Mouse (Mus musculus) intestine, embryonic 16.5 days (tissue): ENCODE results near the gene Parvg. TPM values are rescaled to one million over a fixed set of nuclear protein-coding genes. Genes with fewer than 3 reads are reported as not detected.
A peak's percentile ranks its signal among the peaks of the same experiment; 100 is the strongest.

Source experiments
- ATAC-seq: fragments of 200-750 bp; cut with Nextera tagmentation; 2 replicates; pipeline ENCODE4 v1.8.0; 2017; ENCODE audit warnings: moderate TSS enrichment, moderate library complexity
- H3K27ac ChIP-seq: fragments of 300-500 bp; sonication (generic); 2 replicates; pipeline ENCODE4 v1.5.1; 2014; ENCODE audit warnings: mild to moderate bottlenecking, low read length
- H3K27me3 ChIP-seq: fragments of 300-500 bp; sonication (generic); replicated peaks from 2 replicates; pipeline ENCODE4 v1.6.1; 2014; ENCODE audit warnings: low read length, control low read depth, mixed read lengths; ENCODE audit not compliant: control insufficient read depth, insufficient read depth
- H3K36me3 ChIP-seq: fragments of 300-500 bp; sonication (generic); 2 replicates; pipeline ENCODE4 v1.6.1; 2014; ENCODE audit warnings: low read length, control low read depth; ENCODE audit not compliant: control insufficient read depth, insufficient read depth
- H3K4me1 ChIP-seq: fragments of 300-500 bp; sonication (generic); 2 replicates; pipeline ENCODE4 v1.6.1; 2014; ENCODE audit warnings: low read length, control low read depth, mixed read lengths; ENCODE audit not compliant: control insufficient read depth, insufficient read depth
- H3K4me2 ChIP-seq: fragments of 300-500 bp; sonication (generic); 2 replicates; pipeline ENCODE4 v1.6.1; 2014; ENCODE audit warnings: low read depth, low read length, control low read depth
- H3K4me3 ChIP-seq: fragments of 300-500 bp; sonication (generic); 2 replicates; pipeline ENCODE4 v1.5.1; 2014; ENCODE audit warnings: mild to moderate bottlenecking, low read length
- H3K9ac ChIP-seq: fragments of 300-500 bp; sonication (generic); 2 replicates; pipeline ENCODE4 v1.6.1; 2014; ENCODE audit warnings: low read depth, low read length
- H3K9me3 ChIP-seq: fragments of 300-500 bp; sonication (generic); 2 replicates; pipeline ENCODE4 v1.6.1; 2016; ENCODE audit warnings: low read length, control low read depth; ENCODE audit not compliant: control insufficient read depth
- WGBS: fragments of 180-500 bp; shearing (Covaris S2); extraction: QIAGEN DNeasy Blood & Tissue Kit; methylation state at CpG from one replicate; pipeline ENCODE4 v1.1.7; 2014; 5-methylcytosine and 5-hydroxymethylcytosine counted together
- polyA plus RNA-seq: library from polyadenylated mRNA; unstranded; fragments of >200 nt; fragmentation: Nextera tagmentation; extraction: Ambion mirVana; gene quantifications from 2 replicates; pipeline ENCODE4 v1.2.1, GENCODE M21; 2015

Gene Parvg
- polyA plus RNA-seq, 1 experiment from 2014 or later = 3.2 TPM

DNA sequence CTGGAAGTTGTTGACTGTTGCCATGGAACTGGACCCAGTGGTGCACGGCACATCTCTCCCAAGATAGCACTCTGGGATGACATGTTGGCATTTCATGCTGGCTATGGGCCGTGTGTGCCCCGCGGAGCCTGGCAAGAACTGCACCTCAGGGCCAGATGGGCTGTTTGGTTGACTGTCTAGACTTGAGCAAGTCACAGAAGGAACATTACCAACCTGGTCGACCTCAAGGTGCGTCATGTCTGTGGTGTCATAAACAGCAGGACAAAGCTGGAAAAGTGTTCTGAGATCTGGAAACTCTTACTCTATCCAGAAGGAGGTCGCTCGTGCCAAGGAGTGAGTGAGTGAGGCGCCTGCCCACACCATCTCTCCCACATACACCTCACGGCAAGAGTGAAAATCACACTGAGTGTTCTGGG lies 42.8 kb downstream of the Parvg start:
- Histone ChIP-seq H3K4me1 (no peaks in the 10 kb centered on the region), H3K27ac (no peak overlapping the region), H3K4me2 (no peak overlapping the region), H3K4me3 (no peak overlapping the region), H3K9ac (no peak overlapping the region), H3K36me3 (no peaks in the 10 kb centered on the region), H3K27me3 (no peaks in the 10 kb centered on the region), H3K9me3 (no peaks in the 10 kb centered on the region)
- ATAC-seq = no peak
- WGBS = 84% methylated on average over 10 of the region's 10 CpGs

DNA sequence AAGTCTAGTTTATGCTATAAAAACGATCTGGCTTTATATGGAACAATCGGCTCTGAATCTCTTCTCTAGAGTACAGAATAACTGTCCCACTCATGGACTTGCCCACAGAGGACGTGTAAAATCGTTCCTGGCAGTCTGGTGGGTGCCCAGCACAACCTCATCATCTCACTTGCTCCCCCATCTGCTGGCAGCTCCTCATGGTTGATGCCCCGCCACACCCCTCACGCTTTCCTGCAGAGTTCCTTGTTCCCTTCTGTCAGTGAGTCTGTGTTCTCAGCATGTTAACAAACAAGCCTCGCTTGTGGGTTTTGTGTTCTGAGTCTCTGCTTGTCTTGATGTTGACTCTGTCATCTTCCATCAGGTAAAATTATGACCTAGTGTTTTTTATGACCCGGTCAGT lies 43.6 kb downstream of the Parvg start:
- H3K4me3 ChIP-seq = no peak overlapping the region
- H3K36me3 ChIP-seq = no peaks in the 10 kb centered on the region
- WGBS = 79% methylated on average over 8 of the region's 8 CpGs
- no peaks in the 10 kb centered on the region for H3K4me1 ChIP-seq
- H3K4me2 ChIP-seq = no peak overlapping the region
- no peaks in the 10 kb centered on the region for H3K27me3 ChIP-seq
- no peak for ATAC-seq
- no peaks in the 10 kb centered on the region for H3K9me3 ChIP-seq
- H3K9ac ChIP-seq = no peak overlapping the region
- H3K27ac ChIP-seq = no peak overlapping the region

DNA sequence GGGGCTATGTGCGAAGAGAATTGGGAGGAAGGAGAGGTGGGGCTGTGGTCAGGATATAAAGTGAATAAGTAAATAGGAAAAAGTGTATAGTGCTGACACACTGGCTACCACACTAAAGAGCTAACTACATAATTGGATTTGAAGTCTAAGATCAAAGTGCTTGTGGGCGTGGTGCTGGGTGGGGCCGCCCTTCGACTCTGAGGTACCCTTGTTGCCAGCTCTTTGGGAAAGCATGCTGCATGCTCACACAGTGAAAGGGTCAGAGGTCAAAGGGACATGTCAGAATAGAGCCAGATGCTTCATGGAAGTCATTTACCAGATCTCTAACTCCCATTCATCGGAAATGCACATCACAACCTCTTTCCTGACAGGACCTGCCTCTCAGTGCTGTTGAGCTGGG lies 49.0 kb downstream of the Parvg start:
- Histone ChIP-seq H3K4me2 (no peak overlapping the region), H3K4me1 (no peaks in the 10 kb centered on the region), H3K9ac (no peak overlapping the region), H3K36me3 (no peaks in the 10 kb centered on the region), H3K27me3 (no peaks in the 10 kb centered on the region), H3K4me3 (no peak overlapping the region), H3K27ac (no peak overlapping the region), H3K9me3 (peaks cover 9% of the 10 kb centered on the region; the same call in 1 of the 2 replicates)
- 56% methylated on average over 5 of the region's 5 CpGs for WGBS
- peak; percentile 85 for ATAC-seq

DNA sequence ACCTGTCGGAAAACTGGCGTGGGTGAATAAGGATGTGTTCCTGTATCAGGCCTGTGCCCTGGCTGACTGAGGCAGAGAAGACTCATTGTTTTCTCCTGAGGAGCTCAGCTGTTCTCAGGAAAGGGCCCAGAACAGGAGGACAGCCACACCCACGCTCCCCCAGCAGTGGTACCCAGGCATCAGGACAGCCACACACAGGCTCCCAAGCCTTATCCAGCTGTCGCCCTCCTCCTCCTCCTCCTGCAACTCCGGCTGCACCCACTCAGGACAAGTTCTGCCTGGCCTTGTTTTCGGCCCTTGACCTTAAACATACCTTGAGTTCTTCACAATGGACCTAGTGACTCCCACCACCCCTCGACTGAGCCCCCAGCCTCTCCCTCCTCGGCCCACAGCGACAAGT lies 54.9 kb downstream of the Parvg start:
- H3K27ac ChIP-seq = no peak overlapping the region
- 84% methylated on average over 9 of the region's 9 CpGs for WGBS
- H3K4me2 ChIP-seq = no peak overlapping the region
- no peak overlapping the region for H3K9ac ChIP-seq
- H3K27me3 ChIP-seq = no peaks in the 10 kb centered on the region
- peaks cover 6% of the 10 kb centered on the region; the same call in 1 of the 2 replicates for H3K4me1 ChIP-seq
- no peak overlapping the region for H3K4me3 ChIP-seq
- ATAC-seq = no peak
- H3K36me3 ChIP-seq = no peaks in the 10 kb centered on the region
- H3K9me3 ChIP-seq = peaks cover 9% of the 10 kb centered on the region; the same call in 1 of the 2 replicates

DNA sequence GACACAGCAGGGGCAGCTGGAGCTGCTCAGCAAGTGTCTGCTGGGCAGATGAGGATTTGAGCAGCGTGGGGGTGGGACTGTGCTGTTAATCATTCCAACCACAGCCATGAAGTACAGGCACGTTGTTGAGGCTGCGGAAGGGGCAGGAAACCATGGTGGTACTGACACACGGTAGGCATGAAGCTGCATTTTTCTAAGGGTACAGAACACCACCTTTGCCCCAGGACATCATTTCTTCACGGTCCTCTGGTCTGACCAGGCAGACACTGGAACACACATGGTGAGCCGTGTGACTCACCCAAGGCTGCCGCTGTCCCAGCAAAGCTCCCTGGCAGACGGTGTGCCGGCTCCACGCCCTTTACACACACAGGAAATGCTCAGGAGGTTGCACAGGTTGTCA lies 56.4 kb downstream of the Parvg start:
- H3K4me3 ChIP-seq = no peak overlapping the region
- H3K4me1 ChIP-seq = peaks cover 6% of the 10 kb centered on the region; the same call in 1 of the 2 replicates
- no peaks in the 10 kb centered on the region for H3K36me3 ChIP-seq
- peak; percentile 78 for ATAC-seq
- no peak overlapping the region for H3K4me2 ChIP-seq
- H3K9me3 ChIP-seq = peaks cover 4% of the 10 kb centered on the region; the same call in 1 of the 2 replicates
- WGBS = 44% methylated on average over 10 of the region's 10 CpGs
- H3K9ac ChIP-seq = no peak overlapping the region
- peak overlapping the region; percentile 4 for H3K27ac ChIP-seq
- no peaks in the 10 kb centered on the region for H3K27me3 ChIP-seq

DNA sequence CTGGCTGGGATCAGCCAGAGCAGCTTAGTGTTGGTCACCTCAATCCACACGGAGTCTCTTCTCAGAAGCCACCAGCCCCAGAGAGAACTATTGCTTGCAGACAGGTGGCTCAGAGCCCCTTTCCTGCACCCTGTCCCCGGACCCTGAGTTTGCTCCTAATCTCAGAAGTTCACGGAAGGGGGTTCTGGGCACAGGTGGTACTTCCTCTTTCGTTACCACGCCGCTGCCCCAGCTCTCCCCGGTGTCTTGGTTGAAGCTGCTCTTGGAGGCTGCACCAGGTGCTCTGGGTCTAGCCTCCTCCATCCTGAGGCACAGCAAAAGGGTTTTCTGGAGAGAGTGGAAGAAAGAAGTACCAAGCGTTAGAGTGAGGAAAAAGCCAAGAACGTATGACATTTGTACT lies 60.2 kb downstream of the Parvg start:
- H3K4me1 ChIP-seq = peaks cover 6% of the 10 kb centered on the region; the same call in 1 of the 2 replicates
- H3K27ac ChIP-seq = no peak overlapping the region
- H3K4me3 ChIP-seq = no peak overlapping the region
- H3K9me3 ChIP-seq = peaks cover 12% of the 10 kb centered on the region; the same call in 1 of the 2 replicates
- H3K9ac ChIP-seq = no peak overlapping the region
- 90% methylated on average over 9 of the region's 9 CpGs for WGBS
- no peaks in the 10 kb centered on the region for H3K36me3 ChIP-seq
- no peak for ATAC-seq
- H3K27me3 ChIP-seq = no peaks in the 10 kb centered on the region
- H3K4me2 ChIP-seq = no peak overlapping the region

DNA sequence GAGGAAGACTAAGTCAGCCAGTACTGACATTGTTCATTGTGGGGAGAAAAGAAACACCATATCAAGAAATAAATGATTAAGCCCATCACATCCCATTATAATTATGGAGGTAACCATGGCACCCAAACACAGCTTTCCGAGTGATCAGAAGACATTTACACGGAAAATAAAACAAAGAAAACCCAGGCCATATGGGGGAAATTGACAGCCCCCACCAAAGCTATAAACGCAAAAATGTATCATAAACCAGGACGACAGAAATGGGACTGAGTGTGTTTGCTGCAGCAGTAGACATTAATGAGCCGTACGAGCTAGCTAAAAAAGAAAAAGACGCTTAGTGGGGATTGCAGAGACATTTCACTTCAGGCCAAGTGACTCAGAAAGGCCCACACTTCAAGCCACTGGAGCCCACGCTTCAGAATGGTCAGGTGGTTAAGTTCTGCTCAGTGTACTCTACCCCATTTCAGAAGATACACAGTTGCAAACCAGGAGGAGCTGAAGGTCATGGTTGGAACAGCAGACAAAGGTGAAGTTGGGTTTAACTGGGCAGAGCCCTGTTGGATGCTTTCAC lies 62.3 kb downstream of the Parvg start:
- no peaks in the 10 kb centered on the region for H3K4me1 ChIP-seq
- H3K4me2 ChIP-seq = no peak overlapping the region
- 79% methylated on average over 8 of the region's 8 CpGs for WGBS
- H3K27ac ChIP-seq = no peak overlapping the region
- no peak overlapping the region for H3K9ac ChIP-seq
- no peaks in the 10 kb centered on the region for H3K36me3 ChIP-seq
- no peak overlapping the region for H3K4me3 ChIP-seq
- ATAC-seq = no peak
- H3K27me3 ChIP-seq = no peaks in the 10 kb centered on the region
- peaks cover 12% of the 10 kb centered on the region; the same call in 1 of the 2 replicates for H3K9me3 ChIP-seq

DNA sequence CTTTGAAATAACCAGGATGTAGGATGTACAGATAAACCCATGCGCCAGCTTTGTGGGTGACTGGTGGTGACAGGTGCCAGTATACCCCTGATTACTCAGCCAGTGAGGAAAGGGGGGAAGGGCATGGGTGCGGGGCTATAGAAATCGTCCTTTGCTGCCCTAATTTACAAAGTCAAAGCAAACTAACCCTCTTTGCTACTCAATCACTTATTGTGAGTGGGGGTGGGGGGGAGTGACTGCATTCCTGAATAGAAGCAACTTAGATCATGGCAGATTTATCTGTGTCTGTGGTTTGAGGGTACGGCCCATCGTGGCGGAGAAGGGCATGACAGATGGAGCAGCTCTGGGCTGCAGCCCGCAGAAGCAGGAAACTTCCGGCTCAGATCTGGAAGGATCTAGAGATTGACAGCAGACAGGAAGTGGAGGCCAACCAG lies 64.9 kb downstream of the Parvg start:
- no peak overlapping the region for H3K27ac ChIP-seq
- no peak overlapping the region for H3K9ac ChIP-seq
- peaks cover 12% of the 10 kb centered on the region; the same call in 1 of the 2 replicates for H3K9me3 ChIP-seq
- H3K4me1 ChIP-seq = no peaks in the 10 kb centered on the region
- H3K4me2 ChIP-seq = no peak overlapping the region
- H3K27me3 ChIP-seq = no peaks in the 10 kb centered on the region
- no peaks in the 10 kb centered on the region for H3K36me3 ChIP-seq
- ATAC-seq = no peak
- H3K4me3 ChIP-seq = no peak overlapping the region
- 88% methylated on average over 8 of the region's 8 CpGs for WGBS

DNA sequence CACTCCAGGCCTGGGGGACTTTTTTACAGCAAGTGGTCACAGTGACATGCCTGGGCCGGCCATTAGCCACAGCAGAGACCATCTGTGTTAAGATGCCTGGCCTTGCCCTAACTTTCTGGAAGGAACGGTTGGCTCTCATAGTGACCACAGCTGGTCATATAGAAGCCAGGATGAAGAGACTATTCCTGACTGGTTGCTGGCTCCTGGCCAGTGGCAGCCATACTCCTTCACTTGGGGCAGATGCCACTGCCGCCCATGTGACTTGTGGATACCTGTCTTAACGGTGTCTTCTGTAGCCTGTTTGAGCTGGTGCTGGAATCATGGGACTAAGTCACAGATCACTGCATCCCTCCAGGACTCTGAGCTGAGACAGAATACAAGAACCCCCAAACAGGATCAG lies 68.3 kb downstream of the Parvg start:
- H3K27ac ChIP-seq = no peak overlapping the region
- 86% methylated on average over 4 of the region's 4 CpGs for WGBS
- ATAC-seq = no peak

More for the DNA sequence above, 68.3 kb downstream of the Parvg start:
- H3K9me3 ChIP-seq = peaks cover 11% of the 10 kb centered on the region; the same call in 1 of the 2 replicates
- no peak overlapping the region for H3K9ac ChIP-seq
- H3K27me3 ChIP-seq = no peaks in the 10 kb centered on the region
- H3K4me1 ChIP-seq = peaks cover 4% of the 10 kb centered on the region; the same call in 1 of the 2 replicates
- no peak overlapping the region for H3K4me2 ChIP-seq
- no peaks in the 10 kb centered on the region for H3K36me3 ChIP-seq
- no peak overlapping the region for H3K4me3 ChIP-seq
